Mouse (Mus musculus) adrenal gland (tissue): Measurements from ENCODE around the gene Ldlrad3.

Experiments used
- intact Hi-C: fragments of 180-260 bp; cut with DNase I; formaldehyde crosslinking; loops from one replicate; pipeline ENCODE4 v1.15.1; 2025

Ldlrad3 gene

GRCm38 (mm10) chr2:102082782-102083181 is 103.4 kb downstream of the Ldlrad3 start:
- intact Hi-C loops: no loop called here

GRCm38 (mm10) chr2:102077554-102077953 is 108.6 kb downstream of the Ldlrad3 start:
- intact Hi-C loops: loop anchor here (10.0 kb wide), 1 partner anchor 173 kb away; no protein-coding TSS in a partner anchor

- intact Hi-C loops: loop anchor here (10.0 kb wide), 1 partner anchor 171 kb away; no protein-coding TSS in a partner anchor
Observed at GRCm38 (mm10) chr2:102076237-102076636, 109.9 kb downstream of the Ldlrad3 start.

GRCm38 (mm10) chr2:102073266-102074037 is 112.7 kb downstream of the Ldlrad3 start:
- intact Hi-C loops: loop anchor here (10.0 kb wide), 1 partner anchor 169 kb away; no protein-coding TSS in a partner anchor

- intact Hi-C loops: loop anchor here (10.0 kb wide), 1 partner anchor 168 kb away; no protein-coding TSS in a partner anchor
Observed at GRCm38 (mm10) chr2:102072859-102073258, 113.3 kb downstream of the Ldlrad3 start.

- intact Hi-C loops: loop anchor here (10.0 kb wide), 1 partner anchor 166 kb away; no protein-coding TSS in a partner anchor
Observed at GRCm38 (mm10) chr2:102071022-102071717, 115.0 kb downstream of the Ldlrad3 start.

- intact Hi-C loops: no loop called here
Observed at GRCm38 (mm10) chr2:102064826-102065441, 121.3 kb downstream of the Ldlrad3 start.

- intact Hi-C loops: no loop called here
Observed at GRCm38 (mm10) chr2:102063906-102064505, 122.2 kb downstream of the Ldlrad3 start.

- intact Hi-C loops: no loop called here
Observed at GRCm38 (mm10) chr2:102062861-102063468, 123.2 kb downstream of the Ldlrad3 start.

GRCm38 (mm10) chr2:102061921-102062320 is 124.3 kb downstream of the Ldlrad3 start:
- intact Hi-C loops: no loop called here

GRCm38 (mm10) chr2:102057746-102058145 is 128.4 kb downstream of the Ldlrad3 start:
- intact Hi-C loops: no loop called here

- intact Hi-C loops: no loop called here
Observed at GRCm38 (mm10) chr2:102057029-102057685, 129.0 kb downstream of the Ldlrad3 start.

GRCm38 (mm10) chr2:102056144-102056543 is 130.0 kb downstream of the Ldlrad3 start:
- intact Hi-C loops: no loop called here

GRCm38 (mm10) chr2:102052951-102053660 is 133.1 kb downstream of the Ldlrad3 start:
- intact Hi-C loops: no loop called here

GRCm38 (mm10) chr2:102052353-102052752 is 133.8 kb downstream of the Ldlrad3 start:
- intact Hi-C loops: no loop called here

- intact Hi-C loops: no loop called here
Observed at GRCm38 (mm10) chr2:102049866-102050550, 136.2 kb downstream of the Ldlrad3 start.

- intact Hi-C loops: no loop called here
Observed at GRCm38 (mm10) chr2:102048296-102049175, 137.6 kb downstream of the Ldlrad3 start.

- intact Hi-C loops: no loop called here
Observed at GRCm38 (mm10) chr2:102046481-102046880, 139.7 kb downstream of the Ldlrad3 start.
